Mouse (Mus musculus) myocyte (in vitro differentiated cells): Measurements from ENCODE around the gene Acsl3. TPM values are rescaled to one million over a fixed set of nuclear protein-coding genes. Genes with fewer than 3 reads are reported as not detected.
A peak's percentile ranks its signal among the peaks of the same experiment; 100 is the strongest.

Source experiments
- H3K27me3 ChIP-seq: one replicate; pipeline ENCODE4 v1.6.1; 2011; ENCODE audit not compliant: control insufficient read depth, insufficient read depth, insufficient read length
- H3K36me3 ChIP-seq: one replicate; pipeline ENCODE4 v1.6.1; 2011; ENCODE audit not compliant: control insufficient read depth, insufficient read depth
- H3K4me2 ChIP-seq: one replicate; pipeline ENCODE4 v1.6.1; 2011; ENCODE audit warnings: low read depth, control low read depth
- H3K4me3 ChIP-seq: one replicate; pipeline ENCODE4 v1.5.1; 2011; ENCODE audit warnings: mild to moderate bottlenecking, control low read depth, moderate library complexity
- H3K79me2 ChIP-seq: one replicate; pipeline ENCODE4 v1.6.1; 2011; ENCODE audit not compliant: control insufficient read depth, insufficient read depth
- H3ac ChIP-seq: one replicate; pipeline ENCODE4 v1.6.1; 2011; ENCODE audit not compliant: control insufficient read depth, insufficient read length
- CEBPB ChIP-seq: IDR thresholded peaks from 2 replicates; pipeline ENCODE4 v1.6.1; 2011; ENCODE audit warnings: mild to moderate bottlenecking, moderate library complexity; ENCODE audit not compliant: poor library complexity, insufficient read depth, severe bottlenecking
- E2F4 ChIP-seq: IDR thresholded peaks from one replicate; pipeline ENCODE4 v1.6.1; 2011; ENCODE audit warnings: mild to moderate bottlenecking, control low read depth, moderate library complexity; ENCODE audit not compliant: insufficient read depth
- MAX ChIP-seq: IDR thresholded peaks from one replicate; pipeline ENCODE4 v1.6.1; 2011; ENCODE audit warnings: low read depth, mild to moderate bottlenecking, control low read depth
- MYOD1 ChIP-seq, 3 experiments: IDR thresholded peaks; one replicate each; pipeline ENCODE4 v1.6.1; 2011; ENCODE audit warnings: control low read depth in 2 of 3, low read depth in 2 of 3, mild to moderate bottlenecking in 2 of 3, moderate library complexity in 1 of 3; ENCODE audit not compliant: insufficient read length in 2 of 3, control insufficient read depth in 1 of 3
- MYOG ChIP-seq, 3 experiments: IDR thresholded peaks; one replicate each; pipeline ENCODE4 v1.6.1; 2011; ENCODE audit warnings: control low read depth in 2 of 3, low read depth in 2 of 3, mild to moderate bottlenecking in 2 of 3; ENCODE audit not compliant: insufficient read length in 2 of 3, control insufficient read depth in 1 of 3, insufficient read depth in 1 of 3
- POLR2A ChIP-seq: IDR thresholded peaks from one replicate; pipeline ENCODE4 v1.6.1; 2011; ENCODE audit warnings: low read depth, mild to moderate bottlenecking, control low read depth, moderate library complexity; ENCODE audit not compliant: insufficient read length
- POLR2AphosphoS2 ChIP-seq: IDR thresholded peaks from one replicate; pipeline ENCODE4 v1.6.1; 2011; ENCODE audit warnings: low read depth, control low read depth; ENCODE audit not compliant: insufficient read length
- REST ChIP-seq: IDR thresholded peaks from one replicate; pipeline ENCODE4 v1.6.1; 2011; ENCODE audit warnings: mild to moderate bottlenecking, control low read depth, moderate library complexity; ENCODE audit not compliant: insufficient read depth, insufficient read length
- SRF ChIP-seq: IDR thresholded peaks from one replicate; pipeline ENCODE4 v1.6.1; 2011; ENCODE audit warnings: low read depth; ENCODE audit not compliant: control insufficient read depth, insufficient read length
- TCF12 ChIP-seq: IDR thresholded peaks from one replicate; pipeline ENCODE4 v1.6.1; 2011; ENCODE audit warnings: mild to moderate bottlenecking, control low read depth; ENCODE audit not compliant: poor library complexity, insufficient read depth, severe bottlenecking
- TCF3 ChIP-seq: IDR thresholded peaks from one replicate; pipeline ENCODE4 v1.6.1; 2011; ENCODE audit warnings: low read depth, control low read depth; ENCODE audit not compliant: insufficient read length
- USF1 ChIP-seq: IDR thresholded peaks from one replicate; pipeline ENCODE4 v1.6.1; 2011; ENCODE audit warnings: low read depth, mild to moderate bottlenecking, control low read depth, moderate library complexity
- polyA plus RNA-seq: library from polyadenylated mRNA; unstranded; fragments of >200 nt; fragmentation: generic; extraction: Trizol; gene quantifications from one replicate; pipeline ENCODE4 v1.2.1, GENCODE M21; 2012; ENCODE audit warnings: missing spikeins

The Acsl3 gene
- polyA plus RNA-seq, 1 experiment = 106 TPM

DNA sequence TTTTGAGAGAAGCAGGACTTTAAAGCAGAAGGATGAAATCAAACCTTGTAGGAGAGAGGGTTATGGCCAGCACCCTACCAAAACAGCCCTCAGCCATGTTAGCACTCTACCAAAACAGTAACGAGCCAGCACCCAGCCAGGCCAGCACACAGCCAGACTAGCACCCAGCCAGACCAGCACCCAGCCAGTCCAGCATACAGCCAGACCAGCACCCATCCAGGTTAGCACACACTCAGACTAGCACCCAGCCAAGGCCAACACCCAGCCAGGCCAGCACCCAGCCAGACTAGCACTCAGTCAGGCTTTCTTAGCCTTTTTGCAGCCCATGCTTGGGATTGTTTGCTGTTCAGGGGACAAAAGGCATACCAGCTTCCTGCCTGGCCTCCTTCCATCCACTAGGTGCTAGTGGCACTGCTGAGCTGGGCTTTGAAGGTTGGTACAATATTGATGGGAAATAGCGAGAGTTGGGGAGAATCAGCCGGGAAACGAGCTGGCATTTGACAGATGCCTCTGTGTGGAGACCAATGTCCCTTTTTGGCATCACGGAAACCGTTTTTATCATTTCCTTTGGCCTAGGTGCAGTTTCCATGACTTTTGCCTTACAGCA is 68.1 kb downstream of the Acsl3 start:
- Histone ChIP-seq H3K79me2 (no peaks in the 10 kb centered on the region), H3ac (no peak overlapping the region), H3K4me2 (no peak overlapping the region), H3K27me3 (no peaks in the 10 kb centered on the region), H3K4me3 (no peak overlapping the region), H3K36me3 (no peaks in the 10 kb centered on the region)
- TF ChIP-seq MYOG (IDR thresholded peaks at IDR 0.05; ENCODE audit: control insufficient read depth in 1 of 3, insufficient read depth in 1 of 3, insufficient read length in 2 of 3, low read depth in 2 of 3) = no peak
- TF ChIP-seq CEBPB = no peak
- TF ChIP-seq E2F4 = no peak
- TF ChIP-seq TCF12 = no peak
- TF ChIP-seq POLR2AphosphoS2 = no peak
- TF ChIP-seq MYOD1 (IDR thresholded peaks at IDR 0.05; ENCODE audit: control insufficient read depth in 1 of 3, insufficient read length in 2 of 3, low read depth in 2 of 3) = no peak
- no peak for TF ChIP-seq TCF3
- TF ChIP-seq MAX = no peak
- TF ChIP-seq SRF = no peak

DNA sequence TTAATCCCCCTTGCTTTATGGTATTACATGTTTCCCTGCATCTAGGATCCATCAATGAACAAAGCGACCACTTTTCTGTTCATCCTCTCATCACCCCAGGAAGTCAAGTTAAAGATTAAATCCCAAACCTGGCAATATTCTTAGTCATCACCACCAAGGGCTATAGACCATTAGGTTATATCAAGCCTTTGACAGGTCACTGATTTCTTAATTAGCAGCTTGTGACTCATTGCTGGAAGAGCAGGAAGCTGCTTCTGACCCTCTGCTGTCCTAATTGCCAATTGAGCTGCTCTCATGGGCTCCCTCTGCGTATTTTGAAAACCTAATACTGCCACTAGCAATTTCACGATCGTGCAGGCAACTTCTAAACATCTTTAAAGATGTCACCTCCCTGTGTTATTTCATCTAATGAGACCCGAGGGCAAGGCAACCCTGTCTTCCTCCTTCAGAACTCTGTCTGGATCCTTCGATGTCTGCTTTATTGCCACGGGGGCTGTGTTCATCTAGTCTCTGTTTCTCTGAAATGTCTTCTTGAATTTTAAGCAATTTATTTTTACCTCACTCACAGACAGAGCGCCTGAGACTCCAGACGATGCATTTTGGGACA is 72.6 kb downstream of the Acsl3 start:
- Histone ChIP-seq H3K4me3 (no peak overlapping the region), H3K79me2 (no peaks in the 10 kb centered on the region), H3K36me3 (no peaks in the 10 kb centered on the region), H3ac (no peak overlapping the region), H3K4me2 (no peak overlapping the region), H3K27me3 (no peaks in the 10 kb centered on the region)
- no peak for TF ChIP-seq REST
- no peak for TF ChIP-seq USF1
- TF ChIP-seq POLR2AphosphoS2 = no peak
- TF ChIP-seq POLR2A = no peak
- no peak for TF ChIP-seq MAX
- TF ChIP-seq TCF12 = no peak
- TF ChIP-seq TCF3 = no peak
- no peak for TF ChIP-seq CEBPB
- TF ChIP-seq SRF = no peak
- TF ChIP-seq E2F4 = no peak
- no peak for TF ChIP-seq MYOG (IDR thresholded peaks at IDR 0.05; ENCODE audit: control insufficient read depth in 1 of 3, insufficient read depth in 1 of 3, insufficient read length in 2 of 3, low read depth in 2 of 3)
- TF ChIP-seq MYOD1 (IDR thresholded peaks at IDR 0.05; ENCODE audit: control insufficient read depth in 1 of 3, insufficient read length in 2 of 3, low read depth in 2 of 3) = no peak

DNA sequence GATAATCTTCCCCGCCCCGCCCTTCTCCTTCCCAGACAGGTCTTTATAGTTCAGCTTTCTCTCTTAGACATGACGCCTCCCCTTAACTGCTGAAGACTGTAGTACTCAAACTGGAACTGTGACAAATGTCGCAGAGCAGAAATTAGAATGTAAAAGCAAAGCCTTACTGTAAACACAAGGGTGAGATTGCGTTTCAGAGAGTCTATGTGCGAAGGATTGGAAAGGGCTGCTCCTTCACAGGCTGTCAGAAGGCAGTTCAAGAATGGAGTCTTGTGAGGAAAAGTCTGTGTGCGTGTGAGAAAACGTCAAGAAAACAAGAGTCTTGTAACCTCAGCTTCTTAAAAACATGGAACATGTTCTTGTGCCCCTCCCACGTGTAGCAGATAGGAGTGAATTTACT is 74.7 kb downstream of the Acsl3 start:
- no peaks in the 10 kb centered on the region for H3K79me2 ChIP-seq
- H3ac ChIP-seq = no peak overlapping the region
- no peak overlapping the region for H3K4me3 ChIP-seq
- TF ChIP-seq E2F4 (no peak), TCF3 (no peak), MYOD1 (IDR thresholded peaks at IDR 0.05; ENCODE audit: control insufficient read depth in 1 of 3, insufficient read length in 2 of 3, low read depth in 2 of 3) (no peak), POLR2A (no peak), REST (no peak), MYOG (IDR thresholded peaks at IDR 0.05; ENCODE audit: control insufficient read depth in 1 of 3, insufficient read depth in 1 of 3, insufficient read length in 2 of 3, low read depth in 2 of 3) (no peak), MAX (no peak), CEBPB (no peak)
- no peak overlapping the region for H3K4me2 ChIP-seq
- no peaks in the 10 kb centered on the region for H3K36me3 ChIP-seq
- no peaks in the 10 kb centered on the region for H3K27me3 ChIP-seq

DNA sequence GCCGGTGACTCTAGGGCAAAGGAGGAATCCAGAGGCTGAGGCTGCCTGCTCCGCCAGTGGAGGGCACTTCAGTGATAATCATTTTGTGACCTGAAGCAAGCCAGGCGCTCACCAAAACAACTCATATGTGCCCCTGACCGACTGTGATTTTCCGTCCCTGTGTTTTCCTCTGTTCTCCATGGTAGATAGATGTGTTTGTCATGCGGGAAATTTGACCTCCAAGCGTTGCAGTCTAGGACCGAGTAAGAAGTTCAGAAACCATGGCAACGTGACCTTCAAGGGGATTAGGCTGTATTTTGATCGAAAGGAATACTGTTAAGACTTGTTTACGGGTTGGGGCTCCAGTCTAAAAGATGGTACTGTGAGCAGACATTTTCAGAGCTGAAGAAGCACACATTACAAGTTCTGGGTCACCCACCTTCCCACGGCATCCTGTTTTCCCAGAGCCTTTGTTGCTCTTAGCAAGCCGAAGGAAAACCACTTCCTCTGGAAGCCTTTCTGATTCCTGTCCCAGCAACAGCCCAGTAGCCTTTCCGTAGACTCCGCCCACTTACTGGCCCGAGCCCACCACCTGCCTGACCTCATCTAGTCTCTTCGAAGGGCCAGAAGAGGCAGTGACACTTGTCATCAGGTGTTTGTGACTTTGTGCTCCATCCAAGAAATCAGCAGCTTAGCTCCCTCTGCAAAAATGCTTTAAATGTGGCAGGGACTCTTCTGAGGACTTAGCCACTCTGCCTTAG is 76.8 kb downstream of the Acsl3 start:
- no peaks in the 10 kb centered on the region for H3K36me3 ChIP-seq
- H3K79me2 ChIP-seq = no peaks in the 10 kb centered on the region
- no peak overlapping the region for H3ac ChIP-seq
- H3K4me3 ChIP-seq = no peak overlapping the region
- H3K4me2 ChIP-seq = no peak overlapping the region
- TF ChIP-seq MYOD1 (IDR thresholded peaks at IDR 0.05; ENCODE audit: control insufficient read depth in 1 of 3, insufficient read length in 2 of 3, low read depth in 2 of 3) (peak in 1 of 3 experiments; percentile 5), TCF12 (no peak)
- no peaks in the 10 kb centered on the region for H3K27me3 ChIP-seq

DNA sequence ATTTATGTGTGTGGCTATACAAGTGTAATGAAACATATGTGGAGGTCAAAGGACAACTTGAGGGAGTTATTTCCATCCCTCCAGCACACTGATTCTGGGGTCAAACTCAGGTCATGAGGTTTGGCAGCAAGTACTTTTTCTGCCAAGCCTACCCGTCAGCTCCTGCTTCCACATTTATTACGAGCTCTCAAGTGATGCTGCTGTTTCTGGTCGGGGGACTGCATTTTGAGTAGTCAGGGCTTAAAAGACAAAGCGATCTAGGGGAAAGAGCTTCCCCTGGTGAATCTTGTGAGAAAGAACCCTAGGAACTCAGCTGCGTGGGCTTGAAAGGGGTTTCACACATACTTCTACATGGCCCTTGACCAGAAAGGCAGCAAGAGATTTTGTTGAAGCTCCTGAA is 80.0 kb downstream of the Acsl3 start:
- no peak for TF ChIP-seq MAX
- no peak for TF ChIP-seq E2F4
- TF ChIP-seq MYOG (IDR thresholded peaks at IDR 0.05; ENCODE audit: control insufficient read depth in 1 of 3, insufficient read depth in 1 of 3, insufficient read length in 2 of 3, low read depth in 2 of 3) = no peak
- TF ChIP-seq POLR2AphosphoS2 = no peak
- no peak for TF ChIP-seq POLR2A
- no peak for TF ChIP-seq REST
- no peak for TF ChIP-seq CEBPB
- TF ChIP-seq MYOD1 (IDR thresholded peaks at IDR 0.05; ENCODE audit: control insufficient read depth in 1 of 3, insufficient read length in 2 of 3, low read depth in 2 of 3) = no peak
- no peak for TF ChIP-seq SRF
- H3K79me2 ChIP-seq = no peaks in the 10 kb centered on the region
- H3K36me3 ChIP-seq = no peaks in the 10 kb centered on the region
- no peak overlapping the region for H3K4me2 ChIP-seq
- no peaks in the 10 kb centered on the region for H3K27me3 ChIP-seq
- no peak overlapping the region for H3K4me3 ChIP-seq
- no peak overlapping the region for H3ac ChIP-seq
